Mouse (Mus musculus) kidney, embryonic 14.5 days (tissue): Measurements from ENCODE around the gene Slain2. TPM values are rescaled to one million over a fixed set of nuclear protein-coding genes. Genes with fewer than 3 reads are reported as not detected.
A peak's percentile ranks its signal among the peaks of the same experiment; 100 is the strongest.

Source experiments
- ATAC-seq: fragments of 200-750 bp; cut with Nextera tagmentation; 2 replicates; pipeline ENCODE4 v1.8.0; 2017; ENCODE audit warnings: moderate number of reproducible peaks, mild to moderate bottlenecking, moderate TSS enrichment, moderate library complexity; ENCODE audit not compliant: low FRiP score, low TSS enrichment
- H3K27ac ChIP-seq: fragments of 300-500 bp; sonication (generic); 2 replicates; pipeline ENCODE4 v1.5.1; 2014; ENCODE audit warnings: low read depth, mild to moderate bottlenecking, low read length, moderate library complexity, mixed read lengths
- H3K27me3 ChIP-seq: fragments of 300-500 bp; sonication (generic); 2 replicates; pipeline ENCODE4 v1.6.1; 2014; ENCODE audit warnings: mild to moderate bottlenecking, low read length; ENCODE audit not compliant: control insufficient read depth, insufficient read depth
- H3K36me3 ChIP-seq: fragments of 300-500 bp; sonication (generic); 2 replicates; pipeline ENCODE4 v1.6.1; 2014; ENCODE audit warnings: low read length, mixed read lengths; ENCODE audit not compliant: control insufficient read depth, insufficient read depth
- H3K4me1 ChIP-seq: fragments of 300-500 bp; sonication (generic); 2 replicates; pipeline ENCODE4 v1.6.1; 2014; ENCODE audit warnings: low read length, mixed read lengths; ENCODE audit not compliant: control insufficient read depth, insufficient read depth
- H3K4me2 ChIP-seq: fragments of 300-500 bp; sonication (generic); replicated peaks from 2 replicates; pipeline ENCODE4 v1.6.1; 2014; ENCODE audit warnings: low read depth, mild to moderate bottlenecking, low read length
- H3K4me3 ChIP-seq: fragments of 300-500 bp; sonication (generic); 2 replicates; pipeline ENCODE4 v1.5.1; 2014; ENCODE audit warnings: mild to moderate bottlenecking, low read length
- H3K9ac ChIP-seq: fragments of 300-500 bp; sonication (generic); 2 replicates; pipeline ENCODE4 v1.6.1; 2014; ENCODE audit warnings: low read depth, mild to moderate bottlenecking, low read length, moderate library complexity
- H3K9me3 ChIP-seq: fragments of 300-500 bp; sonication (generic); 2 replicates; pipeline ENCODE4 v1.6.1; 2016; ENCODE audit warnings: low read length; ENCODE audit not compliant: control insufficient read depth
- WGBS: fragments of 180-500 bp; shearing (Covaris S2); extraction: QIAGEN DNeasy Blood & Tissue Kit; methylation state at CpG from one replicate; pipeline ENCODE4 v1.1.7; 2014; 5-methylcytosine and 5-hydroxymethylcytosine counted together
- polyA plus RNA-seq: library from polyadenylated mRNA; unstranded; fragments of >200 nt; fragmentation: Nextera tagmentation; extraction: Ambion mirVana; gene quantifications from 2 replicates; pipeline ENCODE4 v1.2.1, GENCODE M21; 2014

The Slain2 gene
- polyA plus RNA-seq, 1 experiment from 2014 or later: 25.3 TPM

- Histone ChIP-seq H3K9ac (no peak overlapping the region), H3K4me1 (peaks cover 3% of the 10 kb centered on the region; the same call in 1 of the 2 replicates), H3K4me2 (no peak overlapping the region), H3K36me3 (no peaks in the 10 kb centered on the region), H3K27me3 (no peaks in the 10 kb centered on the region), H3K9me3 (no peaks in the 10 kb centered on the region), H3K27ac (no peak overlapping the region), H3K4me3 (no peak overlapping the region)
- WGBS: 75% methylated on average over 8 of the region's 8 CpGs
- ATAC-seq: no peak
These were observed 5.7 kb upstream of the Slain2 start for GRCm38 (mm10) chr5:72908324-72908936.

GRCm38 (mm10) chr5:72909363-72909762 lies 4.7 kb upstream of the Slain2 start:
- Histone ChIP-seq H3K4me1 (peaks cover 3% of the 10 kb centered on the region; the same call in 1 of the 2 replicates), H3K9ac (no peak overlapping the region), H3K36me3 (no peaks in the 10 kb centered on the region), H3K9me3 (no peaks in the 10 kb centered on the region), H3K4me2 (no peak overlapping the region), H3K27me3 (no peaks in the 10 kb centered on the region), H3K27ac (no peak overlapping the region), H3K4me3 (no peak overlapping the region)
- WGBS: 85% methylated on average over 4 of the region's 4 CpGs
- no peak for ATAC-seq

- ATAC-seq: no peak
- Histone ChIP-seq H3K4me2 (no peak overlapping the region), H3K4me1 (peaks cover 4% of the 10 kb centered on the region; the same call in 1 of the 2 replicates), H3K4me3 (no peak overlapping the region), H3K9me3 (no peaks in the 10 kb centered on the region), H3K9ac (no peak overlapping the region), H3K27me3 (no peaks in the 10 kb centered on the region), H3K36me3 (no peaks in the 10 kb centered on the region), H3K27ac (no peak overlapping the region)
- 85% methylated on average over 1 of the region's 1 CpGs for WGBS
These were observed 3.7 kb upstream of the Slain2 start for GRCm38 (mm10) chr5:72910373-72910772.

GRCm38 (mm10) chr5:72911284-72911683 lies 2.8 kb upstream of the Slain2 start:
- H3K36me3 ChIP-seq: no peaks in the 10 kb centered on the region
- no peak overlapping the region for H3K4me2 ChIP-seq
- WGBS: 93% methylated on average over 3 of the region's 3 CpGs
- ATAC-seq: no peak
- H3K4me3 ChIP-seq: no peak overlapping the region
- no peaks in the 10 kb centered on the region for H3K27me3 ChIP-seq
- no peak overlapping the region for H3K27ac ChIP-seq
- no peak overlapping the region for H3K9ac ChIP-seq
- H3K4me1 ChIP-seq: peaks cover 13% of the 10 kb centered on the region
- H3K9me3 ChIP-seq: no peaks in the 10 kb centered on the region

- peak overlapping the region; percentile 97 for H3K9ac ChIP-seq
- ATAC-seq: peak; percentile 40
- H3K9me3 ChIP-seq: no peaks in the 10 kb centered on the region
- no peaks in the 10 kb centered on the region for H3K27me3 ChIP-seq
- peak overlapping the region; percentile 99 for H3K27ac ChIP-seq
- H3K4me1 ChIP-seq: peaks cover 21% of the 10 kb centered on the region
- no peaks in the 10 kb centered on the region for H3K36me3 ChIP-seq
- peak overlapping the region; percentile 83 for H3K4me2 ChIP-seq
- under 1% methylated on average over 65 of the region's 66 CpGs for WGBS
- H3K4me3 ChIP-seq: peak overlapping the region; percentile 96
These were observed 793 bp downstream of the Slain2 start for GRCm38 (mm10) chr5:72914633-72915561.

GRCm38 (mm10) chr5:72916048-72916447 lies 1.9 kb downstream of the Slain2 start:
- peak overlapping the region; percentile 83 for H3K4me2 ChIP-seq
- peaks cover 21% of the 10 kb centered on the region for H3K4me1 ChIP-seq
- H3K4me3 ChIP-seq: peak overlapping the region; percentile 96
- H3K9me3 ChIP-seq: no peaks in the 10 kb centered on the region
- WGBS: 32% methylated on average over 4 of the region's 4 CpGs
- no peak overlapping the region for H3K27ac ChIP-seq
- no peak for ATAC-seq
- H3K9ac ChIP-seq: peak overlapping the region; percentile 97; the same call in 1 of the 2 replicates
- no peaks in the 10 kb centered on the region for H3K27me3 ChIP-seq
- H3K36me3 ChIP-seq: no peaks in the 10 kb centered on the region

GRCm38 (mm10) chr5:72916851-72917250 lies 2.7 kb downstream of the Slain2 start:
- Histone ChIP-seq H3K27ac (no peak overlapping the region), H3K9ac (no peak overlapping the region), H3K4me2 (peak overlapping the region; percentile 83), H3K4me1 (peaks cover 21% of the 10 kb centered on the region), H3K27me3 (no peaks in the 10 kb centered on the region), H3K36me3 (no peaks in the 10 kb centered on the region), H3K4me3 (no peak overlapping the region), H3K9me3 (no peaks in the 10 kb centered on the region)
- no peak for ATAC-seq
- WGBS: 59% methylated on average over 1 of the region's 1 CpGs

- H3K9ac ChIP-seq: no peak overlapping the region
- 94% methylated on average over 4 of the region's 4 CpGs for WGBS
- H3K36me3 ChIP-seq: no peaks in the 10 kb centered on the region
- H3K4me2 ChIP-seq: no peak overlapping the region
- no peaks in the 10 kb centered on the region for H3K9me3 ChIP-seq
- ATAC-seq: no peak
- H3K27me3 ChIP-seq: no peaks in the 10 kb centered on the region
- peaks cover 17% of the 10 kb centered on the region for H3K4me1 ChIP-seq
- no peak overlapping the region for H3K27ac ChIP-seq
- H3K4me3 ChIP-seq: no peak overlapping the region
These were observed 6.3 kb downstream of the Slain2 start for GRCm38 (mm10) chr5:72920416-72920815.

GRCm38 (mm10) chr5:72921171-72921570 lies 7.1 kb downstream of the Slain2 start:
- no peaks in the 10 kb centered on the region for H3K27me3 ChIP-seq
- 92% methylated on average over 8 of the region's 8 CpGs for WGBS
- no peaks in the 10 kb centered on the region for H3K9me3 ChIP-seq
- H3K4me2 ChIP-seq: no peak overlapping the region
- H3K4me3 ChIP-seq: no peak overlapping the region
- no peak overlapping the region for H3K9ac ChIP-seq
- no peak for ATAC-seq
- H3K27ac ChIP-seq: no peak overlapping the region
- peaks cover 9% of the 10 kb centered on the region for H3K4me1 ChIP-seq
- H3K36me3 ChIP-seq: no peaks in the 10 kb centered on the region
